Mouse (Mus musculus): ENCODE measurements around the gene Gm45140. TPM values are rescaled to one million over a fixed set of nuclear protein-coding genes. Genes with fewer than 3 reads are reported as not detected.
"Not testable (repeated sequence)": the region's sequence is repeated elsewhere in the genome, so short reads cannot be mapped to it uniquely, and the experiment has no call there.

The Gm45140 gene
- total RNA-seq, 2 experiments from 2014 or later = 1.2 to 1.6 TPM

DNA sequence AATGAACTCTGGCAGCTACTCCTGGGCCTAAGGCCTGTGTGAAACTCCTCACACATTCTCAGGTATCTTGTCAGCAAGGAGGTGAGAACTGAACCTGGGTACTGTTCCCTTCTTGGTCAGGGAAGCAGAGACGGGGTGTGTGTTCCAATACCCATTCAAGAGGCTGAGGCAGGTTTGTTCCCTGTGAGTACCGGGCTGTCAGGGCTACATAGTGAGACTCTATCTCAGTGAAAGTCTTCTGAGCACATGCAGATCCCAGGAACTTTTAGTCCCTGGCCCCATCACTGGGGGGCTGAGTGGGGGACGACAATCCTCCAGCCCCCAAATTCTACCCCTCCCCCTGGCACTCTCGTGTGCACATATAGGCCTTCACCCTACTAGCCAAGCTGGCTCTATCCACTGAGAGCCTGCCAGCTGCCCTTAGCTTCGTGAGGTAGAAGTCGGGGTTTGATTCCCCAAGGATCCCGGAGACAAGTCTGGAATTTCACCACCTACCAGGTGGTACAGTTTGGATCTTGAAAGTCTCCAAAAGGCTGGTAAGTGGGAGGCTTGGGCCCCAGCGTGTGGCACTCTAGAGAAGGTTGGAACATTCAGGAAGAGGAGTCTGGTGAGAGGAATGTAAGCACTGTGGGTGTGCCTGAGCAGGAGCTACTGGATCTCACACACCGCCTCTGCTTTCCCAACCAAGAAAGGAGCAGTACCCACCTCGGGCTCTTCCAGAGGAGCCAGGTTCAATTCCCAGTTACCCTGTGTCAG, 54.9 kb downstream of the Gm45140 start:
- DNase-seq (ENCODE audit: low spot score) = no peak
- intact Hi-C loops (cut with DNase I) = no loop called here

DNA sequence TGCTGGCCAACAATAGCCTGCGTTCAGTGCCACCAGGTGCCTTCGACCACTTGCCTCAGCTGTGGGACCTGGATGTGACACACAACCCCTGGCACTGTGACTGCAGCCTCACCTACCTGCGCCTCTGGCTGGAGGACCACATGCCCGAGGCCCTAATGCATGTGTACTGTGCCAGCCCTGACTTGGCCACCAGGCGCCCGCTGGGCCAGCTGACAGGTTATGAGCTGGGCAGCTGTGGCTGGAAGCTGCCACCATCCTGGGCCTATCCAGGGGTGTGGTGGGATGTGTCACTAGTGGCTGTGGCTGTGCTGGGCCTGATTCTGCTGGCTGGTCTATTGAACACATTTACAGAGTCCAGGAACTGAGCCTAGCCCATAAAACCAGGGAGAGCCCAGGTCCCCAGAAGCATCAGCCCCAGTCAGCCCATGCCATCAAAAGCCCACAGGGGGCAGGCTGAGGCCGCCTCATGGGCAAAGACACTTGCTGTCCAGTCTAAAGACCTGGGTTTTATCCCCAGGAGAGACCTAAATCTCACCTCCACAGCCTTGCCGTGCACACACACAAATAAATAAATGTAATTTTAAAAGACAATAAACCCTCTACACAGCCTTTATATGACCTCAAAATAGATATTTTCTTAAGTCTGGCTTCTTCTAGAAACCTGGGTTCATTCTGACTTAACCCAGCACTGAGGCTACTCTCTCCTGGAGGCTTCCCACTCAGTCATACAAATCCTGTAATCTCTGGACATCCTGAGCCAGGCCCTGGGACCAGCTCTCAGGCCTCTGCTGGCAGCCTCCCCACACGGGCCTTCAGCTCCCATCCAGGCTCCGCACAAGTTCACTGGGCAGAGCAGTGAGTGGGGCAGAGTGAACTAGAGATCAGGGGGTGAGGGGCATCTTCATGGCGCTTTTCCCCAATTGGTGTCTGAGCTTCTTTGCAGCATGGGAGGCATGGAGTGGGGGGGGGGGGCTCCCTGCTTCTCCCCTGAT, 56.1 kb downstream of the Gm45140 start:
- intact Hi-C loops (cut with DNase I) = no loop called here
- no peak for DNase-seq (ENCODE audit: low spot score)

DNA sequence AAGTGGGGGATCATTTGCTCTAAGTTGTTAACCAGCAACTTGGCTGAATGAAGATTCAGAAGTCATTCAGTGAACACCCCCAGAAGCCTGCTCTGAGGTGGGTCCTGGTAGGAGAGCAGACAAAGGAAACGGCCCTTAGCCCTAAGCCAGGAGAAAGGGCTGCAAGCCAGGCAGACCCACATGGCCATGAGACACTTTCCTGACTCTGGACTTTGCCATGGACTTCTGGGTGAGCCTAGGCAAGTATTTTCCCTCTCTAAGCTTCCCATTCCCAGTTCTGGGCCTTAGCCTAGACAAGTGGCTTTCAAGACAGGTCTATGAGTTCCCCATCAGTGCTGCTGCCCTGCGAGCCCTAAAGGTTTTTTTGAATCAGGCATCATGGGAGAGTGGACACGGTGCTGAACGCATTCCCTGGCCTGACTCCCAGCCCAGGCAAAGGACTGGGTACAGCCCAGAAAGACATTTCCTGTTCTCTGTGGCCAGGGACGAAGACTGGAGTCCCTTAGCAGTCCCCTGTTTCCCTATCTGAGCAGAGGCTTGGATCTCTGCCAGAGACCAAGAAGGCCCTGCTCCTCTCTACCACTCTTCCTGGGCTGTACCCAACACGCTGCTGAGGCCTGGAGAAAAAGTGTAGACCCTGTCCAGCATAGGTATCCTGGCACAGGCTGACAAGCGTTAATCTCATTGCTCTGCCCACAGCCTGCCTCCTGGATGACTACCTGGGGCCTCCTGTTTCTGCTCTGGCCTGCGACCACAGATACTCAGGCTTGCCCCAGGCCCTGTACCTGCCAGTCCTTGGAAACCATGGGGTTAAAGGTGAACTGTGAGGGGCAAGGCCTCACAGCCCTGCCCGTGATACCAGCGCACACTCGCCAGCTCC, 57.1 kb downstream of the Gm45140 start:
- no peak for DNase-seq (ENCODE audit: low spot score)

DNA sequence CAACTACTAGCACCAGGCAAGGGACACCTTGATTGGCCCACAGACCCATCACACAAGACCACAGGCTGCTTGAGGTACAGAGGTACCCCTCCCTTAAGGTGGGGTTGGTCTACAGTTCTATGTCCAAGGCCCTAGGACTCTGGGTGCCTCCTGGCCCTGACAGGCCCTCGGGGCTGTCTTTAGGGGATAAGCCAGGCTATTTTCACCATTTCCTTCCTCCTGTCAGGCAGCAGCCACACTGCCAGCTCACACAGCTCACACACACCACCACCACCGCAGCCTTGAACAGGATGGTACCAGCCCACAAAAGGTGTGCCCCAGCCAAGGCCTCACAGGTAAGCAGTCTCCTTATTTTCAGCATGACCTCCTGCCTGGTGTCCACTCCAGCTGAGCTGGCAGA, 57.8 kb downstream of the Gm45140 start, which contains the start of gene Gp9:
Gene Gp9, plus strand, starts transcription at position 231 of the 400 bp plus-strand sequence.
- no peak for DNase-seq (ENCODE audit: low spot score)
- intact Hi-C loops (cut with DNase I) = no loop called here

More for the DNA sequence above, 57.1 kb downstream of the Gm45140 start:
- intact Hi-C loops (cut with DNase I) = no loop called here

DNA sequence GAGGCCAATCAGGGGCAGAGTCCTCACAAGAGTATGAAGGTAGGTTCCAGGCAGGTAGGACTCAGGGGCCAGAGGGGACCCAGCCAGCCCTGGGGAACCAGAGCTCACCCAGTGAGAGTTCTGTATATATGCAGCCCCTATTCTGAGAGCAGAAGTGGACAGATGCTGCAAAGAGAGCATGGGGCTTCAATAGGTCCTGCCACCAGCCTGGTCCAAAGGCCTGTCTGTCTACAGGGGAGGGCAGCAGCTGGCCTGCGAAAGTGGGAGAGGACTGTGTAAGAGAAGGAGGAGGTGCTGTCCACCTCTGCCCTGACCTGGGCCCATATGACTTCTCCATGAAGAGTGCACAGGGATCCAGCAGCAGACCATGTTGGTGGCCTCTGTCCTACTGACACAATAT, 58.9 kb downstream of the Gm45140 start:
- intact Hi-C loops (cut with DNase I) = no loop called here
- DNase-seq (ENCODE audit: low spot score) = no peak

DNA sequence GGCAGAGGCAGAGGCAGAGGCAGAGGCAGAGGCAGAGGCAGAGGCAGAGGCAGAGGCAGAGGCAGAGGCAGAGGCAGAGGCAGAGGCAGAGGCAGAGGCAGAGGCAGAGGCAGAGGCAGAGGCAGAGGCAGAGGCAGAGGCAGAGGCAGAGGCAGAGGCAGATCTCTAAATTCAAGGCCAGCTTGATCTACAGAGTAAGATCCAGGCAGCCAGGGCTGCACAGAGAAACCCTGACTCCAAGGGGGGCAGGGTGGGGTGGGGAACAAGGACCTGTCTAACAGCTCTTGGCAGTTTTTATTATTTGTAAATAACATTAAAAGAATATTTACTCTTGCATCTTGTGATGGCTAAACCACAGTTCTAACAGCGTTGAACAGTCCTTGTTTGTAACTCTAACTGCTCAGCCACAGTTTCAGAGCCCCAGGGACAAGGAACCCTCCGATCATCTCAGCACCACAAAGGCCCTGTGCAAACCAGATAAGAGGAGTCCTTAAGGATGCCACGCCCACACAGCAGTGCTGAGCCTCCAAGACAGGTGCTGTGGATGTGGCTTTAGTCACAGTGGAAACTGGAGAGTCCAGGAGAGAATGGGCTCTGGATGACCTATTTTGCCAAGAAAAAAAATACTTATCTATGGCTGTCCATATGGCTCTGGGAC, 59.9 kb downstream of the Gm45140 start:
- no peak for DNase-seq (ENCODE audit: low spot score)
- intact Hi-C loops (cut with DNase I) = no loop called here

DNA sequence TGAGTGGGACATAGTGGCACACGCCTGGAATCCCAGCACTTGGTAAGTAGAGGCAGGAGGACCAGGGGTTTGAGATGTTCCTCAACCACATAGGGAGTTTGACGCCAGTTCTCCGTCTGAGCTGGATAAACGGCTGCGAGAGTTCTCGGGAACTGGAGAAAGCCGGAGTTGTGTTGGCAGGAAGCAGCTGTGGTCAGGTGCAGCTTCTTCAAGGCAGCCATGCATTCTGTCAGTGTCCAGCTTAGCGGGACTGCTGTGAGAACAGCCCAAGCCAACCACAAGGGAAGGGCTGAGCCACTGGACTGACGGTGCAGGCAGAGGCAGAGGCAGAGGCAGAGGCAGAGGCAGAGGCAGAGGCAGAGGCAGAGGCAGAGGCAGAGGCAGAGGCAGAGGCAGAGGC, 60.7 kb downstream of the Gm45140 start:
- no peak for DNase-seq (ENCODE audit: low spot score)
- intact Hi-C loops (cut with DNase I) = no loop called here

DNA sequence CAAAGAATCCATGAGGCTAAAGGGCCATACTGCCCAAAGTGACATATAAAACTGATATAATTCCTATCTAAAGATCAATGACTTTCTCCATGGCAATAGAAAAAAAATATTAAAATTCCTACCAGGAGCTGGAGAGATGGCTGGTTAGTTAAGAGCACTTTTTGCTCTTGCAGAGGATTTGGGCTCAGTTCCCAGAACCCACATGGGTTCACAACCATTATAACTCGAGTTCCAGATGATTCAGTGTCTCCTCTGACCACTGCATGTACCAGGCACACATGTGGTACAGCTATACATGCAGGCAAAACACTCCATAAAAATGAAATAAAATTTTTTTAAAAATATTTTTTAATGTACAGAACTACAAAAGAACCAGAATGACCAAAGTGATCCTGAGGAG, 61.1 kb downstream of the Gm45140 start:
- DNase-seq (ENCODE audit: low spot score) = no peak
- intact Hi-C loops (cut with DNase I) = no loop called here

DNA sequence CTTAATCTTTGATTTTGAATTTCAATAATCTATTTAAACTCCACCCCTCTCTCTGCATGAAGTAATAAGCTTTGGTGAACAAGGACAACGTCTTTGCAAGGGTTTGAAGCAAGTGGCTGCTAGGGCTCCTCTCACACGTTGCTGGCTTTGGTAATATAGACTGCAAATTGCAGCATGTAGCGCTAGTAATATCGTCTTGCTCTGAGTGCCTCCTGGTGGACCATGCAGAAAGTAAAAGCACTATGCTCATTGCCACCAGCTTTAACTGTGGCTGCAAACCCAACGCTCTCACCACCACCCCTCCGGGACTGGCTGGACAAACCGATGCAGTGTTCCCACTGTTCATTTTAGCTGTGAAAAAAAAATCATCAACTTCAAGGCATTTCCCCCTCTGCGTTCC, 65.0 kb downstream of the Gm45140 start:
- intact Hi-C loops (cut with DNase I) = no loop called here
- DNase-seq (ENCODE audit: low spot score) = no peak

DNA sequence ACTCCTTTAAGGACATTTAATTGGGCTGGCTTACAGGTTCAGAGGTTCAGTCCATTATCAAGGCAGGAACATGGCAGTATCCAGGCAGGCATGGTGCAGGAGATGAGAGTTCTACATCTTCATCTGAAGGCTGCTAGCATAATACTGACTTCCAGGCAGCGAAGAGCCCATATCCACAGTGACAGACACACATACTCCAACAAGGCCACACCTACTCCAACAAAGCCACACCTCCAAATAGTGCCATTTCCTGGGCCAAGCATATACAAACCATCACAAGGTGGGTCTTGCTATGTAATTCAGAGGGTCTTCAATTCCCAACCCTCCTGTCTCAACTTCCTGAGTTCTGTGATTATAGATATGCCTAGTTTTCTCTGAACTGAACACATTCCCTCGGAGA, 71.3 kb downstream of the Gm45140 start:
- intact Hi-C loops (cut with DNase I) = loop anchor here (5.0 to 10.0 kb wide), 3 partner anchors 73 to 231 kb away; partner anchors contain the start of genes Gm45140, Hmces and Isy1
- not testable (repeated sequence) for DNase-seq (ENCODE audit: low spot score)

DNA sequence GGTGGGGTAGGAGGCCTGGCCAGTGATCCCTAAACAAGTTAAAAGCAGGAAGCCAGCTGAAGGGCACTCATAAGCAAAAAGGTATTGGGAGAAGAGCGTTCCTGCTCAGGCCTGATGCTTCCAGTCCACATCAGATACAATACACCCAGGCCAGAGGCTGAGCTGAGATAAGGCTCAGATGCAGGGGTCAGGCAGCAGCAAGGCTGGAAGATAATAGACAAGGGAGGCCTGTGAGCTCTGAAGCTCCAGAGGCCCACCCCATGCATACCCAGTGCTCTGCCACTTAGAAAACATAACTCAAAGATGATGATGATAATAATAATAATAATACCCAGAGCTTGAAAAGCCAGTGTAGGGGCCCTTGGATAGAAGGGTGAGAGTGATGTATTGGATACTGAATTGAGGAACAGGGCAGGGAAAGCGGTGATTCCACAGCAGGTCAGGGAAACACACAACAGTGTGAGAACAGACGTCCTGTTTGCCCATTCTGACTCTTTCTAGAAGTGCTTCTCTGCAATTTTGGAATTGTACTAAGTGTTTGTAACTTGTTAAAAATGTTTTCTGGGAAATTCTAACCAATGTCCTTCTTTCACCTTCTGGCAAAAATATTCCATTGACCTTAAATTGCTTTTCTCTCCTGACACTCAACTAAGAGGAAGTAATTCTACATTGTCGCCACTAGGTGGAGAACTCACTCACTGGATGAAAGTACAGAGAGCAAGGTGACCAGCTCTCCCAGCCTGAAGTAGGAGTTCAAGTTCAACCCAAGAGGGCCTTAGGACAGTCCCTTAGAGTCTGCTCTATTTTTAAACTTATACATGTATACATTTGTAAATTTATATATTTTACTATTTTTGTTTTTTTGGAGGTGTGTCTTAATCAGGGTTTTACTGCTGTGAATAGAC, 72.0 kb downstream of the Gm45140 start:
- intact Hi-C loops (cut with DNase I) = loop anchor here (5.0 to 10.0 kb wide), 3 partner anchors 74 to 231 kb away; partner anchors contain the start of genes Gm45140, Hmces and Isy1
- DNase-seq (ENCODE audit: low spot score) = no peak

DNA sequence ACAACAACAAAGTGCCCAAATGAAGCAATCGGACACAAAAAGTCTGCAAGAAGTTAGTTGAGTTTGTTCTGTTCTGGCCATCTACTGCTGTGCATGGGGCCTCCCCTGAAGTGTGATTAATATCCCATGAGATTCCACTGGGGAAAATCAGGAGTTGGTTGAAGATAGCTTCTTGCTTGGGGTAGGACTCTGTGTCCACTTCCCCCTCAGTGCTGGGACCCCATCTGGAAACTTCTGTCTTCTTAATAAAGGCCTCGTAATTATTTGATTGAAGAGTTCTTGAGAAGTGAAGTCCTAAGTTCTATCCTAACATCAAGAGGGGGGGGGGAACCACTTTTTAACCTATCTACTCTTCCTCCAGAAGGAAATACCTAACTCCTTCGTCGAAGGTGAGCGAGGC, 73.4 kb downstream of the Gm45140 start:
- intact Hi-C loops (cut with DNase I) = loop anchor here (5.0 to 10.0 kb wide), 3 partner anchors 75 to 233 kb away; partner anchors contain the start of genes Gm45140, Hmces and Isy1

DNA sequence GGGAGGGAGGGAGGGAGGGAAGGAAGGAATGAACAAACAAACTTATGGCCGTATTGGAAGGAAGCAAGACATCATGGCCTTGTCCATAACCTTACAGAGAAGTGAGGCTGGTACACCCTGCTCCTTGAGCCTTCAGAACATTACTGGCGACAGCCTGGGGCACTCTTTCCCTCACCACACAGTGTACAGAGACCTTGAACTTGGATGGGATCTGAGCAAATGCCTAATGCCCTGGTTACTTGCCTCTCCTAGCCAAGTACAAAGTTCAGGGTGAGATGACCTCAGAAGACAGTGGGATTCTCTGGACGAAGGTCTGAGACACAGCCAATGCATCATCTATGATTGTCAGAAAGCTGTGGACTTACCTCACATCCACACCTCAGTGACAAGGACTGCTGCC, 75.7 kb downstream of the Gm45140 start:
- intact Hi-C loops (cut with DNase I) = loop anchor here (5.0 to 10.0 kb wide), 3 partner anchors 77 to 235 kb away; partner anchors contain the start of genes Gm45140, Hmces and Isy1
- no peak for DNase-seq (ENCODE audit: low spot score)

More for the DNA sequence above, 73.4 kb downstream of the Gm45140 start:
- DNase-seq (ENCODE audit: low spot score) = no peak

DNA sequence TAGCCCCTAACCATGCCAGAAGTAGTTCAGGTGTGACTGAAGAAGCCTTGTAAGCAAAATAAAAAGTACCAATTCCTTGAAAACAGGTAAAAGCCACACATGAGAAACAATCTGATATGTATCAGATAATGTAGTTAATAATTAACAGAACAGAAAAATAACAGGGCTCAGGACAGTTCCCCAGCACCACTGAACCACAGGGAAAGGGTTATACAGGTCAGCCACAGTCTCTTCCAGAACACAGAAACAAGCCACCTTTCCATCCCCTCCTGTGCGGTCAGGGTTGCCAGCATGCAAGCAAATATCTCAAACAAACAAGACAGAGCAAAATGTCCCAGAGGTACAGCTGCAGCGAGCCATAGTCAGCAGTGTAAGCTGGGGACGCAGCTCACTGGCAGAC, 76.2 kb downstream of the Gm45140 start:
- intact Hi-C loops (cut with DNase I) = no loop called here
- no peak for DNase-seq (ENCODE audit: low spot score)

DNA sequence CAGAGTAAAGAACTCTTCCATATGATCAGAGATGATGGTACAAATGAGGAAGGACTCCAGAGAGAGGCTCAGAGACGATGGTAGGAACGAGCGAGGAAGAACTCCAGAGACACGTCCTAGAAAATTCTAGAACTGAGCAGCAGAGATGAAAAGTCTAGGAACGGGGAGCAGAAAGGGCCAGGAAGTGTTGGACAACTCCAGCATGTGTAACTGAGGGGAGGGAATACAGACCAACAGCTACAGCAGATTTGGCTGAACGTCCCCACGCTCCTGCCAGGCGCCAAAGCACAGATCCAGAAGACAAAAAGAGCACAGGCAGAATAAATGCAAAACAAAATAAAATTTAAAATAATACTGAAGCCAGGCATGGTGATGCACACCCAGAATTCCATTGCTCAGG, 78.7 kb downstream of the Gm45140 start:
- intact Hi-C loops (cut with DNase I) = no loop called here
- DNase-seq (ENCODE audit: low spot score) = no peak

DNA sequence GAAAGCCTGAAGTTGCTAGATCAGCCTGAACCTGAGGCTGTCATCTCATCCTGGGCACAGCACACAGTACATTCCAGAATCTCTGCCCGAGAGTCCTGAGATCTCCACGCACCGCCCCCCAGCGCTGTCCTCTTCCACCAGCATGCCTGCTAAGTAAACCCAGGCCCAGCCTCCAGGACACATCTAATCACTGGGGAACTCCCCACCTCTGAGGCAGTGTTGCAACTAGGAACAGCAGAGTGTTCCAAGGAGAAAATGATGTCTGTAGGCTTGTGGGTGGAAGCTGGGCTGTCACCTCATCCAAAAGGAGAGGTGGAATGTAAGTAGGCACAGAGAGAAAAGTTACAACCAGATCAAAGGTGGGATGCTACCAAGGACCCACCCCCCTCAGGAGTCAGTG, 80.4 kb downstream of the Gm45140 start:
- intact Hi-C loops (cut with DNase I) = no loop called here
- DNase-seq (ENCODE audit: low spot score) = no peak

DNA sequence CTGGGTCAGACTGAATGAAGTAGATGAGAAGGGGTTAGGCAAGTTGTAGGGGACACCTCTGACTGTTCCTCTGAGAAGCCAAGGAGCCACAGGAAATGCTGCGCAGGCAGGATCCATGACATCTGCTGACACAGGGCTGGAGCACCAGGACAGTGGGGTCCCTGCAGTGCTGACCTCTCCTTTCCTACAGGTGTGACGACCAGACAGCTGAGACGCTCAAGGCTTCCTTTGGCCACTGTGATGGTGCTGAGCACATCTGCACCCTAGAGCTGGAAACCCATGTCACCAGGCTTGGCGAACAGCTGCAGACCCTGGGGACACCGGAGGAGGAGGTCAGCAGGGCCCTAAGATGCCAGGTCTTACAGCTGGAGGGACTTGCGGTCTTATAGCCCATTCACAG, 84.0 kb downstream of the Gm45140 start:
- DNase-seq (ENCODE audit: low spot score) = no peak
- intact Hi-C loops (cut with DNase I) = no loop called here
